Mouse (Mus musculus) stomach, postnatal 0 days (tissue): ENCODE measurements around the gene Dgcr8.

Source experiments
- CTCF ChIP-seq: IDR thresholded peaks from 2 replicates; pipeline ENCODE4 v1.5.1; 2016; ENCODE audit warnings: antibody characterized with exemption, low read depth, mild to moderate bottlenecking, moderate library complexity
- EP300 ChIP-seq: optimal IDR thresholded peaks from 2 replicates; pipeline ENCODE3; 2016; ENCODE audit warnings: antibody characterized with exemption

DNA sequence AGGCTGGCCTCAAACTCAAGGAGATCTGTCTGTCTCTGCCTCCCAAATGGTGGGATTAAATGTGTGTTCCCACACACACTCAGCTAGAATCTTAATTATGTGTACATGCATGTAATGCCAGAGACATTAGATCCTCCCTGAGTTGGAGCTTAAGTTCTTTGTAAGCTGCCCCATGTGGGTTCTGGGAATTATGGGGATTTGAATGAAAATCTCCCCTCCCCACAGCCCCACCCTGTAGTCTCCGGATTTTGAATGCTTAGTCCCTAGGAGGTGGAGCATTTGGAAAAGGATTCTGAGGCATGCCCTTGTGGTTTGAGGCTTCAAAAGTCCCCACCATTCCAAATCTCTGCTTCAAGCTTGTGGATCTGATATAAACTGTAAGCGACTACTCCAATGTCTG is 13.9 kb downstream of the Dgcr8 start:
- TF ChIP-seq CTCF (no peak), EP300 (no peak)
